Mouse (Mus musculus) thymus, postnatal 4 days (tissue): ENCODE data around the gene Lig3.

ENCODE experiments used
- DNase-seq: peaks from one replicate; pipeline ENCODE4 v3.0.0; 2021

Gene Lig3

DNA sequence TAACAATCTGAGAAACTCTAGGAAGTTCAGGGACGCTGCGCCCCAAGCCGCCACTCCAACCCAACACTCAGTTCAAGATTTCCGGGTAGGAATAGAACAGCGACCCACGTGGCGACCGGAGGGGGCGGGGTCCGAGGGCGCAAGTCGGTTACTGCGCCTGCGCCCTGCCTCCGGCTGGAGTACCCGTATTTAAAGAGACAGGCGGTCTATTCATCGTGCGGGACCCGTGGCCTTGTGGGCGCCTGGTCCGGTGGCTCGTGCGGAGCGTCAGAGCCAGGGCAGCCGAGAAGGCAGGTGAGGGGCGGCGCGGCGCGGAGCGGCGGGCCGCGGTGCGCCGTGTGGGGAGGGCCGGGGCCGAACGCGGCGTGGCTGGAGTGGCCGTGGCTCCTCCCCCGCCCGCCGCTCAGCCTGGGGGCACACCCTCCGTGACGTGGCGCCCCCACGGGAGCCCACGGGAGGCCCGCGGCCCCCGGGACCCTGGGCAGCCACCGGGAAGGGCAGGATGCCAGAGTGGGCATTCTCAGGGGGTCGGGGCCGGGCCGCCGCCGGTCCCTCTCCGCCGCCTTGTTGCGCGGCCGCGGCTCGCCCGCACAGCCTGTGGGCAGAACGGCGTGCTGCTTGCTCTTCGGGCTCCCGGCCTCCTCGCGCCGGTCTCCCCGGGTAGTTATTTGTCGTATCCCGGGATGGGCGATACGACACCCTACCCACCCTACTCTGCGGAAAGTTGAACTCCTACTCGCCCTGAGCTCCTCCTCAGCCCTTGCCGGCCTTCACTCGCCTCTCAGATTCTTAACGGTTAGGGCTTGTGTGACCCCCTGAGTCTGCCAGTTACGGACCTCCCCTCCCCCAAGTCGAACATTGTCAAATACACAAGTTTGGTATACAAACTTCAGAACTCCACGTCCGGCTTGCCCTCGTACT lies at the start of gene Lig3:
Gene Lig3 (plus strand): TSS at position 126 of the 921 bp plus-strand sequence.
- DNase-seq: peak; percentile 98

DNA sequence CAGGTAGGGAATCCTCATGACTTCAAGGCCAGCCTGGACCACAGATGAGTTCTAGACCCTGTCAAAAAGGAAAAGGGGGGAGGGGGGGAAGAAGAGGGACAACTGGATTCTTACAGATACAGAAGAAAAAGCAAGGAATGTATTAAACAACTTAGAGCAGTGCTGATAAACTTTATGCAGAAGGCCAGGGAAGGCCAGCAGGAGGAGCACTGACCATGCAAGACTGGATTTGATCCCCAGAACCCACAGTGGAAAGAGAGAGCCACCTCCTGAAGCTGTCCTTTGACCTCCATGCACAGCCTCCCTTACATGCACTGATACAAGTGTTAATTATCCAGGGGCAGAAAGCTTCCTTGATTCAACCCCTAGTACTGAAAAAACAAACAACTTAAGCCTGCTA lies 46.7 kb upstream of the Lig3 start:
- no peak for DNase-seq

DNA sequence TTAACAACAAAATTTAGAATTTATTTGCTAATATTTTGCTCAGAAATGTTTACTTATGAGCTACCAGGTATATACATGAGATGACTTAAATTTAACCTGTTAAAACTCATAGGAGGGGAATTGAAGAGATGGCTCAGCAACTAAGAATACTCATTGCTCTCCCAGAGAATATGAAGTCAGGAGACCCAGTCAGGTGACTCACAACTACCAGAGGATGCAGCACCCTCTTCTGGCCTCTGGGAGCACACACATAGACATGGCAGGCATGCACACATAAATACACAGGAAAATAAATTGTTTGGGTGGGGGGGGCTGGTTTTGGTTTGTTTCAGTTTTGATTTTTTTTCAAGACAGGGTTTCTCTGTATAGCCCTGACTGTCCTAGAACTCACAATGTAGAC lies 41.9 kb upstream of the Lig3 start:
- DNase-seq: no peak

DNA sequence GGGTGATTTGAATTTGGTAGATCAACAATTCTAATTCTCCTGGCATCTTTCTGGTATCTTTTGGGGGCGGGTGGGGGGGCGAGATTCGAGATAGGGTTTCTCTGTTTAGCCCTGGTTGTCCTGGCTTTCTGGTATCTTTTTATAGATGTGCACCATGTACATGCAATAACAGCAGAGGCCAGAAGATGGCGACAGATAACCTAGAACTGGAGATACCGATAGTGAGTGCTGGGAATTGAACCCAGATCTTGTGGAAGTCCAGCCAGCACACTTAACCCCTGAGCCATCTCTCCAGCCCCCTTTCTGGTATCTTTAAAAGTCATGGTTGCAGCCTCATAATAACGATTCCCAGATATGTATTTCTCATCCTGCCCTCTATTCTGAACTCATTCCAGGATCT lies 34.8 kb upstream of the Lig3 start:
- peak; percentile 78 for DNase-seq

DNA sequence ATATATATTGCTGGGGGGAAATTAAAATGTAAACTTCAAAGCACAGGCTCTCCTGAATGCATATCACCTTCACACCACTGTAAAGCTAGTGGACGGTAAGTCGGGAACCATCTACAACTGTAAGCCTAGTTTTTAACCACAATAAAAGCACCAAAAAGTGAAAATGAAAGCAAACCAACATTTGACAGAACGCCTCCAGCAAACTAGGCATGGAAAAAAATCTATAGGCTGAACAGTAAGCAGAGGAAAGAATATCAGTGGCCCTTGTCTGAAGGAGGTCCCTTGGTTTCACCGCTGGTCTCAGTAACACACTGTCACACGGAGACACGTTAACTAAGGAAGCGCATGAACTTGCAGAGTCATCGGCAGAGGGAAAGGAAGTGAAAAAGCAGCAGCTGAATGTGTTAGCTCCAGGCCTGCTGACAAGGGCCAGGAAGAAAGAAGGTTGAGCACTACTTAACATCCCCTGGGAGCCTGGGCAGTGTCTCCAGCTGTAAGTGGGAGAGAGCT lies 34.0 kb upstream of the Lig3 start:
- peak; percentile 39 for DNase-seq

DNA sequence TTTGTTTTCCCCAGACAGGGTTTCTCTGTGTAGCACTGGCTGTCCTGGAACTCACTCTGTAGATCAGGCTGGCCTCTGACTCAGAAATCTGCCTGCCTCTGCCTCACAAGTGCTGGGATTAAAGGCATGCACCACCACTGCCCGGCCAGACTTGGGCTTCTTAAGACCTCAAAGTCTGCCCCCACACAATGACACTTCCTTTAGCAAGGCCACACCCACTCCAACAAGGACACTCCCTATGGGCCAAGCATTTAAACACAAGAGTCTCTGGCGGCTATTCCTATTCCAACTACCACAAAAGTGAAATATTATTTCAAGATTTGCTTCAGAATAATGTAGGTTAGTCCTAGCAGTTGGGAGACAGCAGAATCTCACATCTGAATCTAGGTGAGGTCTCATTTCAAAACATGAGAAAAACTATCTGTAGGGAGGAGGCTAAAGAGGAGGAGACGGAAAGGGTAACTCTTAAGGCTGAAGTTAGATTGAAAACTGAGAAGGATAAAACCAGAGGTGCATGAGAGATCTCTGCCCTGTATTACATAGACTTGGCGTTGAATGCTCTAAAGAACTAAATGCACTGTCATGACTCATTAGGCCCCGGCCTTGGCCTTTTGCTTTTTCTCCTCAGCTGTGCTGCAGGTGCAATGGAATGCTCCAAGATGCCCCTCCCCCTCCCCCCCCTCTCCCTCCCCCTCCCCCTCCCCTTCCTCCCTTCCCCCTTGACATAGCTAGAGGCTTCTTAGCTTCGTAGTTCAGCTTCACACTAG lies 28.4 kb upstream of the Lig3 start:
- DNase-seq: no peak

GRCm38 (mm10) chr11:82755919-82756318 lies 25.0 kb upstream of the Lig3 start:
- DNase-seq: no peak

DNA sequence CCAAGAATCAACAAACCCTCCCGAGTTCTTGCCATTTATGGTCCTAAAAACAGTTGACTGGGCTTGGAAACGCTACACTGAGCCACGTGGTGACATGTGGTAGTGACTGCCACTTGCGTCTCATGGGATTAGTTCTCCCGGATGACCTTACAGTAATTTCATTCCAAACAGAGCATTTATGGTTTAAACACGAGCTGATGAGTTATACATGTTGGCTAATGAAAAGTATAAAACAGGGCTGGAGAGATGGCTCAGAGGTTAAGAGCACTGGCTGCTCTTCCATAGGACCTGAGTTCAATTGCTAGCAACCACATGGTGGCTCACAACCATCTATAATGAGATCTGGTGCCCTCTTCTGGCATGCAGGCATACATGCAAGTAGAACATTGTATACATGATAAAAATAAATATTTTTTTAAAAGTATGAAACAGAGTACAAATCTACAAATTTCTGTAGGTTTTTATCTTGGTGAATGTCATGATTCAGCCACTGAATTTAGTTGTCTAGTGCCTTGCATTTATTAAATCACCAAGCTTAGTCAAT lies 18.6 kb upstream of the Lig3 start:
- DNase-seq: no peak

DNA sequence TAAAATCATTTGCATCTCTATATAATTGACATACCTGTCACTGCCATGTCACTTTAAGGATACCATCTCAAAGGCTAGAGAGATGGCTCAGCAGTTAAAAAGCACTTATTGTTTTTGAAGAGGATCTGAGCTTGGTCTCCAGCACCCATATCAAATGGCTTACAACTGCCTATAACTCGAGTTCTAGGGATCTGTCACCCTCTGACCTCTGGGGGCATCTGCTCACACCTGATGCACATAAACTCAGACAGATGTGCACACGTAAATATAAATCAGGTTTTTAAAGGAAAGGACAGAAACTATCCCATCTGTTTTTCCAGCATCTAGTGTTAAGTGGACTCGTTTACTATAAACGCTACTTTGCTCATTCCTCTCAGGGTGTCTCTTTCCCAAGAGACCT lies 17.6 kb upstream of the Lig3 start:
- peak; percentile 12 for DNase-seq

- peak; percentile 92 for DNase-seq
These were observed 17.0 kb upstream of the Lig3 start, which contains the start of the genes Cct6b and Zfp830 for GRCm38 (mm10) chr11:82763742-82764437. Cct6b (minus strand) TSS chr11:82764321. Zfp830 (plus strand) TSS chr11:82764345.

GRCm38 (mm10) chr11:82764438-82764924 lies 16.4 kb upstream of the Lig3 start:
- DNase-seq: no peak

DNA sequence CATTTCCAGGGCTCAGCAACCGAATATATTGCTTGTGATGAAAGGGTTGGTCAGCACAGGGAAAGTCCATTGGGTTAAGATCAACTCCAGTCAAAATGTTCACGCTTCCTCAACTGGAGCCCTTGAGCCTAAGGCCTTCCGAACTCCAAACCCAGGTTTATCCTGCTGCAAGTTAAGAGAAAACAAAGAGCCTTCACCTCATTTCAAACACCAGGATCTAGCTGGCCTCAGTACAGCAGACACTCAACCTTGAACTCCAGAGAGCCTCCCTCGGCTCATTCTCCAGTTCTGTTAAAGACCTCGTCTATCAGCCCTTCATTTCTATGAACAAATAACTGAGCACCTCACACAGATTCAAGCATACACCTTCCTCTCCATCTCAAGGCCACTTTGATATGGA lies 774 bp upstream of the Lig3 start:
- no peak for DNase-seq

- no peak for DNase-seq
These were observed 1.3 kb downstream of the Lig3 start for GRCm38 (mm10) chr11:82782197-82782596.

- no peak for DNase-seq
These were observed 2.5 kb downstream of the Lig3 start for GRCm38 (mm10) chr11:82783453-82783852.

- no peak for DNase-seq
These were observed 25.7 kb downstream of the Lig3 start for GRCm38 (mm10) chr11:82806656-82807055.

DNA sequence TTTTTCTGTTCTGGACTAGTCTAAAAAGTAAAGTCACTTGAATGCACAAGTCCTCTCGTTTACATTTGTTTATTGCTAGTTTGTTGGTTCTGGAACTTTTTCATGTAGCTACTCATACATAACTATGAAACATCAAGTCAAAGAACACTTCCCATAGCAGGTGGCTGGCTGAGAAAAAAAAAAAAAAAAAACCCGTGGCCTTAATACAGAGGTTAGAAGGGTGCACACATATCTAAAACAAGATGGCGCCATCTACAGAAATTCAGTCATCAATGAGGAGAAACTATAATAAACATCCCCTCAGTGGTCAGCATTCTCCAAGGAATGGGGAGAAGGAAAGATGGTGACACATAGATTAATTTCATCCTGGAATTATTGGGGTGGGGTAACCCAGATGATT lies 26.5 kb downstream of the Lig3 start:
- DNase-seq: no peak

DNA sequence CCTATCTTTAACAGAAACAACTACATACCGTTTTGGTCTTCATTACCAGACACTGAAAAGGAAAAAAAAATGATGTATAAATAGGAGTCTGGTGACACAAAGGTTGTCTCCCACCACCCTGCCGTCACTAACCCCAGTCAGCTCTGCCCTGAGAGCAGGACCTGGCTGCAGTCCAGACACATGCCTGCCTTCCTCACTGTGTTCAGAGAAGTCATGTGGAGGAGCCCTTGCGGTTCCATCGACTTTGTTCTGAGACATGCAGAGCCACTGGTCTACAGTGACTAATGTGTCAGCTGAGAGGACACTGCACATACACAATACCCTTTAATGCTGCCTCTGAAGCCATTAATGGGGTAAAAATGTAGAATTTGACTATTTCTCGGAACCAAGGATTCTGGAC lies 27.6 kb downstream of the Lig3 start:
- no peak for DNase-seq

DNA sequence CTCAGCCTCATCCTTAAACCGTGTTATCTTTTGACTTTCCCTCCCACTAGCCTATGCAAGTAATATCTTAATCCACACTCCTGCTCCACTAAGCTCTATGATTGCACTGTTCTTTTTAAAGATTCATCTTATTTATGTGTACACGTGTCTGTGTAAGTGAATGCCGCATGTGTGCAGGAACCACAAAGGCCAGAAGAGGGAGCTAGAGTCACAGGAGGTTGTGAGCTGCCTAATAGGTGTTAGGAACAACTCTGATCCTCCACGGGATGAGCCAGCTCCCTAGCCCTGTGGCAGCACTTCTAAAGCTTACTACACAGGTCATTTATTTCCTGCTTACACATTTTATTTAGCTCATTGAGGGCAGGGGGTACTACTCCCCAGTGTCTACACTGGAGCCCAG lies 38.4 kb downstream of the Lig3 start:
- DNase-seq: peak; percentile 86

- no peak for DNase-seq
These were observed 40.0 kb downstream of the Lig3 start for GRCm38 (mm10) chr11:82820788-82821456.

DNA sequence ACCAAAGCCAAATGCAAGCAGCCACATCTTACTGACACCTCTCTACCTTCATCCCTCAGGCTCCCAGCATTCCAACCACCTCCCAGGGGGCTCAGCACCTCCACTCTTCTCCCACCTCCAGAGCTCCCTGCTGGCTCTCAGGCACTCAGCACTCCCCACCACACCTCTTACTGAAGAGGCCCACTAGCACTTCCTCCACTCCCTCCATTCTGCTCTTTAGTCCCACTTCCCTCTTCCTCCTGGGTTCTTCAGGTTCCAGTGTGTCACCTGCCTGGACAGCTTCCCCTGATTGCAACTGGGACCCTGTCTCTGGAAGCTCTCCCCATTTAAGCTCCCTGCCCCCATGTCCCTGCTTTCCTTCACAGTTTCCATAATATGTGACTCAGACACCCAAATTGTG lies 45.9 kb downstream of the Lig3 start:
- DNase-seq: no peak

- no peak for DNase-seq
These were observed 50.3 kb downstream of the Lig3 start for GRCm38 (mm10) chr11:82831008-82831893.
